Mouse (Mus musculus) layer of hippocampus, postnatal 10 days (tissue): ENCODE measurements around the gene Mcts2. TPM values are rescaled to one million over a fixed set of nuclear protein-coding genes. Genes with fewer than 3 reads are reported as not detected.

Experiments used
- DNase-seq, 2 experiments: peaks; one replicate each; pipeline ENCODE4 v3.0.0; 2021; ENCODE audit warnings: low spot score in 2 of 2
- total RNA-seq, 2 experiments: library from RNA; stranded (reverse); gene quantifications; 2 replicates each; pipeline ENCODE4 v1.2.3; 2021

The Mcts2 gene
- total RNA-seq, 2 experiments from 2014 or later = 25.3 to 25.7 TPM

- DNase-seq = no peak
These were observed 3.7 kb upstream of the Mcts2 start for GRCm38 (mm10) chr2:152683086-152683485.

GRCm38 (mm10) chr2:152686399-152686798 is 436 bp upstream of the Mcts2 start:
- DNase-seq = no peak

GRCm38 (mm10) chr2:152691564-152692217 is 4.9 kb downstream of the Mcts2 start:
- DNase-seq = no peak

GRCm38 (mm10) chr2:152693233-152693632 is 6.4 kb downstream of the Mcts2 start:
- peak; percentile 78 to 81 for DNase-seq

- DNase-seq = no peak
These were observed 6.9 kb downstream of the Mcts2 start for GRCm38 (mm10) chr2:152693735-152694134.

- no peak for DNase-seq
These were observed 7.9 kb downstream of the Mcts2 start for GRCm38 (mm10) chr2:152694708-152695107.

- DNase-seq = no peak
These were observed 9.2 kb downstream of the Mcts2 start for GRCm38 (mm10) chr2:152696016-152696415.

- DNase-seq = peak; percentile 97
These were observed 9.8 kb downstream of the Mcts2 start for GRCm38 (mm10) chr2:152696476-152697164.

- no peak for DNase-seq
These were observed 13.3 kb downstream of the Mcts2 start for GRCm38 (mm10) chr2:152700138-152700537.

- no peak for DNase-seq
These were observed 13.9 kb downstream of the Mcts2 start for GRCm38 (mm10) chr2:152700725-152701124.

GRCm38 (mm10) chr2:152703596-152704255 is 16.9 kb downstream of the Mcts2 start:
- no peak for DNase-seq

- DNase-seq = no peak
These were observed 17.4 kb downstream of the Mcts2 start for GRCm38 (mm10) chr2:152704256-152704605.

GRCm38 (mm10) chr2:152704811-152705370 is 18.1 kb downstream of the Mcts2 start:
- DNase-seq = no peak

- DNase-seq = peak; percentile 73 to 79
These were observed 19.2 kb downstream of the Mcts2 start for GRCm38 (mm10) chr2:152705993-152706571.

GRCm38 (mm10) chr2:152707186-152707585 is 20.4 kb downstream of the Mcts2 start:
- DNase-seq = no peak

- peak; percentile 74 to 83 for DNase-seq
These were observed 20.8 kb downstream of the Mcts2 start for GRCm38 (mm10) chr2:152707627-152708026.

GRCm38 (mm10) chr2:152709066-152709465 is 22.2 kb downstream of the Mcts2 start:
- no peak for DNase-seq

GRCm38 (mm10) chr2:152716241-152716772 is 29.5 kb downstream of the Mcts2 start:
- DNase-seq = no peak

- no peak for DNase-seq
These were observed 30.8 kb downstream of the Mcts2 start for GRCm38 (mm10) chr2:152717652-152718051.

GRCm38 (mm10) chr2:152718076-152718475 is 31.2 kb downstream of the Mcts2 start:
- no peak for DNase-seq

GRCm38 (mm10) chr2:152723651-152724331 is 37.0 kb downstream of the Mcts2 start:
- no peak for DNase-seq
